Mouse (Mus musculus): ENCODE measurements around the gene Crtc2.

DNA sequence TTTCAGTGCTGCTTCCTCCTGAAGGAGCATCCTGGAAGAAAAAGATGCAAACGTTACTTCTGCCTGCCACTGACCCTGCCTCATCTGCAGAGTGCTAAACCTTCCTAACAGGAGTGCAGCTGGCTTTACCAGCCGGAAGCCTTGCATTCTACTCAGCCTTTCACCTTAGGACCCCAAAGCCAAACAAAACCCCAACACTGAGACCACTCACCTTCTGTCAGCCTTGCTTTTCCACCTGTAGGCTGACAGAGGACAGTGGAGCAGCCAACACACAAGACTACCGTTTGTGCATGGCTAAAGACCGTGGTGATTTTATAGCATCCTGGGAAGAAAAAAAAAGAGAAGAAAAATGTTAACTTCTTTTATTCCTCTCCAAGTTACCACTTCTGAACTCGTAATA is 41.2 kb upstream of the Crtc2 start:
- TF ChIP-seq POLR2A (IDR thresholded peaks at IDR 0.05; ENCODE audit: control insufficient read depth, extremely low read depth, insufficient read depth, low read length, poor library complexity) (no peak), CTCF (IDR thresholded peaks at IDR 0.05; ENCODE audit: borderline replicate concordance, control insufficient read depth, extremely low read depth, insufficient read depth, low read length, poor library complexity) (no peak)

Measured in thymus, adult 2 months (tissue).